Mouse (Mus musculus) monocyte, adult 5-6 weeks (primary cell): ENCODE measurements around the gene Klk1. TPM values are rescaled to one million over a fixed set of nuclear protein-coding genes. Genes with fewer than 3 reads are reported as not detected.

Source experiments
- total RNA-seq: library from RNA; stranded (forward); fragments of 200-1000, 200-491, 200-594 nt; gene quantifications from 3 replicates; pipeline ENCODE4 v1.2.3, GENCODE M21; 2017

Gene Klk1
- total RNA-seq, 1 experiment from 2014 or later: not detected

Other genes with a start within 250 kb of the Klk1 start
- not detected in 3 replicates for gene Klk1b9, start 249.3 kb upstream of the Klk1 start, total RNA-seq
- gene Klk1b11, start 229.5 kb upstream of the Klk1 start, total RNA-seq: not detected in 3 replicates
- not detected in 3 replicates for gene Klk1b26, start 213.2 kb upstream of the Klk1 start, total RNA-seq
- 2.3 TPM in 1 of 3 replicates, not detected in the others for gene Klk1b27, start 173.1 kb upstream of the Klk1 start, total RNA-seq
- gene Klk1b21, start 123.0 kb upstream of the Klk1 start, total RNA-seq: not detected in 3 replicates
- gene Klk1b22, start 112.7 kb upstream of the Klk1 start, total RNA-seq: not detected in 3 replicates
- not detected in 3 replicates for gene Klk1b16, start 88.6 kb upstream of the Klk1 start, total RNA-seq
- gene Klk1b24, start 37.1 kb upstream of the Klk1 start, total RNA-seq: not detected in 3 replicates
- not detected in 3 replicates for gene Klk1b3, start 27.2 kb upstream of the Klk1 start, total RNA-seq
- not detected in 3 replicates for gene Klk1b4, start 17.9 kb upstream of the Klk1 start, total RNA-seq
- gene Klk1b5, start 9.4 kb upstream of the Klk1 start, total RNA-seq: not detected in 3 replicates
- not detected in 3 replicates for gene Gm36864, start 10.8 kb downstream of the Klk1 start, total RNA-seq
- gene 1700028J19Rik, start 21.3 kb downstream of the Klk1 start, total RNA-seq: 0.49 to 0.53 TPM in 2 of 3 replicates, not detected in the other
- 28.3 to 44.7 TPM (median 44.0 TPM) in 3 replicates for gene 2410002F23Rik, start 21.4 kb downstream of the Klk1 start, total RNA-seq
- gene Acp4, start 32.0 kb downstream of the Klk1 start, total RNA-seq: not detected in 3 replicates
- not detected in 3 replicates for gene Gm15517, start 36.1 kb downstream of the Klk1 start, total RNA-seq
- 0.49 to 1.6 TPM (median 0.85 TPM) in 3 replicates for gene Clec11a, start 81.5 kb downstream of the Klk1 start, total RNA-seq
- gene Shank1, start 84.9 kb downstream of the Klk1 start, total RNA-seq: 0.19 to 1.2 TPM in 2 of 3 replicates, not detected in the other
- gene Syt3, start 158.7 kb downstream of the Klk1 start, total RNA-seq: not detected in 3 replicates
- 3.5 TPM in 1 of 3 replicates, not detected in the others for gene 1700008O03Rik, start 160.5 kb downstream of the Klk1 start, total RNA-seq
- gene Lrrc4b, start 203.7 kb downstream of the Klk1 start, total RNA-seq: not detected in 3 replicates
- not detected in 3 replicates for gene Aspdh, start 240.0 kb downstream of the Klk1 start, total RNA-seq
- gene Josd2, start 242.6 kb downstream of the Klk1 start, total RNA-seq: 12.9 to 40.9 TPM (median 17.1 TPM) in 3 replicates